Mouse (Mus musculus) neutrophil, adult 59 days (primary cell): Measurements from ENCODE around the gene Gm20838. TPM values are rescaled to one million over a fixed set of nuclear protein-coding genes. Genes with fewer than 3 reads are reported as not detected.

ENCODE experiments used
- total RNA-seq, 2 experiments: library from RNA; stranded (reverse); gene quantifications; 1 replicate in 1 of 2; 2 replicates in 1 of 2; pipeline ENCODE4 v1.2.4; 2023

Gene Gm20838
- not detected for total RNA-seq

GRCm38 (mm10) chrY:33543064-33543463 is at the start of gene Gm20838:
Gene Gm20838, minus strand, starts transcription at chrY:33543164.

